Mouse (Mus musculus) cerebellum, adult (tissue): ENCODE results near the gene Ncbp3.
A peak's percentile ranks its signal among the peaks of the same experiment; 100 is the strongest.

Source experiments
- ATAC-seq: cut with Nextera tagmentation; 2 replicates; pipeline ENCODE4 v1.9.2; 2017; ENCODE audit warnings: mild to moderate bottlenecking, moderate library complexity, mixed read lengths; ENCODE audit not compliant: insufficient number of reproducible peaks, low FRiP score, low TSS enrichment

Gene Ncbp3

DNA sequence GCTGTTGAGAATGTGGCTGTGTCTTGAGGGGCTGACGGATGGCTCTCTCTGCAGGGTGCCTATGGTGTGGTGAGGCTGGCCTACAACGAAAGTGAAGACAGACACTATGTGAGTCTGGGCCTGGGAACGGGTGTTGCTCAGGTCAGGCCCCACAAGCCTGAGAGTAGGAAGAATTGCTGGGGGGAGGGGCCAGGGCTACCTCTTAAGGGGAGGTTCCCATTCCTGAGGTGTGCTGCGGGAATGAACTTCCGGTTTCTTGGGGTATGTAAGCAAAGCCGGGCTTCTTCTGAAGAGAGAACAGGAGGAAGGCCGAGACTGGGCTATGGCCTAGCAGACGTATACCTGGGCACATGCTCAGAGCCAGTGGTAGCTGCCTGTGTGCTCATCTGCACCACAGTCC lies 20.6 kb upstream of the Ncbp3 start:
- no peak for ATAC-seq

- peak; percentile 95 for ATAC-seq
Measured at GRCm38 (mm10) chr11:73030821-73031498, 16.6 kb upstream of the Ncbp3 start.

DNA sequence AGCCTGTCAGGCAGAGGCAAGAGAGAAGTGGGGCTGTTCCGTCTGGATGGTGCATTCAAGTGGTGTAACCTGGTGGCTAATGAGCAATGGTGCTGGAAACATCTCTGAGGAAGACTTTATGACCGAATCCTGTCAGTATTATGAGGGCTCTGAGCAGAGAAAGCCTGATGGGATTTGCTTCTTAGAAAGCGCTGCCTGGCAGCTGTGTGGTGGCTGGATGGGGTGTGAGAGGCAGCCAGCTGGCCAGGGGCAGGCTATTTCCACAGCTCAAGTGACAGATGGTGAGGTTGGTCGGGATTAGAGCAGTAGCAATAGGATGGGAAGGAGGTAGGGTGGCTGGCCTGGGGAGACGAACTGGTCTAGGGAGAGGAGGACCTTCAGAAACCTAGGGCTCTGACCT lies 16.0 kb upstream of the Ncbp3 start:
- no peak for ATAC-seq

GRCm38 (mm10) chr11:73036077-73036476 lies 11.5 kb upstream of the Ncbp3 start:
- ATAC-seq, result no peak

DNA sequence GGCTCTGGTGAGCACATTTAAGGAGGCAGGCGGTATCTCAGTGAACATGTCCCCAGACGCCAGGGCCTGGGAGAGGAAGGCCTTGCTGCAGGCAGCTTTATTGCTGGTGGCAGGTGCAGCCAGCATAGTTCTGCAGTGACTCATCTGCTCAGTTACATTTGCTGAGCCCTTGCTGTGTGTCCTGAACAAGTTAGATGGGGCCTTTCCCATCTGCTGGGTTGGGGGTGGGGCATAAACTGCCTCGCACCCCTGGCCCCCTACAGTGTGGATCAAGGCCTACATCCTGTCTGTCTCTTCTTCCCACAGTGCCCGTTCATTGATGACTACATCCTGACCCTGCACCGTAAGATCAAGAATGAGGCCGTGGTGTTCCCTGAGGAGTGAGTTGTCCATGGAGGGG lies 10.7 kb upstream of the Ncbp3 start:
- ATAC-seq, result no peak

DNA sequence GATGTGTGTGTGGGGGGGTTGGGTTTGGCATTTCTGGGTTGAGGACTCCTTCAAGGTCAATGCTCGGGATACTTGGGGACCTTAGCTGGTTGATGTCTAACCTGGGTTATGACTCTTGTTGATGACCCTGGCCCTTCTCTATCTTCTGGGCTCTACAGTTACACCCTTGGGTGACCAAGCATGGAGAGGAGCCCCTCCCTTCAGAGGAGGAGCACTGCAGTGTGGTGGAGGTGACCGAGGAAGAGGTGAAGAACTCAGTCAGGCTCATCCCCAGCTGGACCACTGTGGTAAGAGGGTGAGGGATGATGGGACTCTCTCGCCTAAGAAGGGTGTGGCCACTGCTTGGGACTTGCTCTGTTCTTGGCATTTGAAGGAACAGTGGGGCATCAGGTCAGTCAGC lies 9.9 kb upstream of the Ncbp3 start:
- ATAC-seq, result no peak

DNA sequence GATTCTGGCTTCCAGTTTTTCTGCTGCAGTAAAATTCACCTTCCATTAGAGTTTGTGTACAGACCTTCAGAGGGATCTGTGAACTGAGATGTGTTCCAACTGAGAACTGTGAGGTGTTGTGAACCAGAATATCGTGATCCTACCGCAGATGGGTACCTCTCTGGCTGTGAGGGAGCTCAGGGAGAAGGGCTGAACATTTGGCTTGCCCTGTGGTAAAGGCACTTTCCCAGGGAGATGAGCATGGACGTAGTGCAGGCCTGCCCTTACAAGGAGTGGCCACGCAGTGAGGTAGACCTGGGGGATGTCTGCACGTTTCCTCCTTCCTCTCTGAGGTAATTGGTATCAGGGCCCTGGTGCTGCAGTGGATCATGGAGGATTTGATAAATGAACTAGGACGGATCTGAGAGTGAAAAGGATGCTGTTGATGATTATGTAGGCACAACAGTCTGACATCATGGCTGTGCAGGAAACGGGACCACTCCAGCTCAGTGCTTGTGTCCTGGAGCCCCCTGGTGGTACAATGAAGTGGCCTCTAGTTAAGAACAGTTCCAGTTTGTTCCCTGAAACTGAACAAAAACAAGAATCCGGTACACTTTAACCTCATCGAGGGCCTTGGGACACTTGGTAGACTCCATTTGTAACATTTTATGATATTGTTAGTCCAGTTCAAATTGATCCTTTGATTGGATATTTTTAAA lies 8.3 kb upstream of the Ncbp3 start:
- no peak for ATAC-seq

DNA sequence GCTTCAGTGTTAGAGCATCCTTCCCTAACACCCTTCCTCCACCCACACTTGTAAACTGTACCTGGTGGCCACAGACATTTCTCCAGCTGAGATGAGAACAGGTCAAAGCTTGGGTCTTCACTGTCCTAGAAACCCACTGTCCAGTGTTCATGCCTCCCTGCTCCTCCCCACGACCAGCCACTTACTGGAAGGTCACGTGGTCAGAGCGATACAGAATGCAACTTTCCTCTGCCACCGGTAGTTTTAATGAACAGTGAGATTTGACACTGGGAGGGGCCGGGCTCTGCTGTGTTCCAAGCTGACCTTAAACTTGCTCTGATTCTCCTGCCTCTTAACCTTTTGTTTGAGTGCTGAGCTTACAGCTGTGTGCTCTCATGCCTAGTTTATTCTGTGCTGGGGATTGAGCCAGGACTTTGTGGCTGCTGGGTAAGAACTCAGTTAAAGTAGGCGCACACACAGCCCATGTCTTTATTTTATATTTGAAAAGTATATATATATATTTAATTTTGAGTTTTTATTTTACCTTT lies 3.3 kb upstream of the Ncbp3 start:
- ATAC-seq, result no peak

- no peak for ATAC-seq
Measured at GRCm38 (mm10) chr11:73044789-73045188, 2.8 kb upstream of the Ncbp3 start.

DNA sequence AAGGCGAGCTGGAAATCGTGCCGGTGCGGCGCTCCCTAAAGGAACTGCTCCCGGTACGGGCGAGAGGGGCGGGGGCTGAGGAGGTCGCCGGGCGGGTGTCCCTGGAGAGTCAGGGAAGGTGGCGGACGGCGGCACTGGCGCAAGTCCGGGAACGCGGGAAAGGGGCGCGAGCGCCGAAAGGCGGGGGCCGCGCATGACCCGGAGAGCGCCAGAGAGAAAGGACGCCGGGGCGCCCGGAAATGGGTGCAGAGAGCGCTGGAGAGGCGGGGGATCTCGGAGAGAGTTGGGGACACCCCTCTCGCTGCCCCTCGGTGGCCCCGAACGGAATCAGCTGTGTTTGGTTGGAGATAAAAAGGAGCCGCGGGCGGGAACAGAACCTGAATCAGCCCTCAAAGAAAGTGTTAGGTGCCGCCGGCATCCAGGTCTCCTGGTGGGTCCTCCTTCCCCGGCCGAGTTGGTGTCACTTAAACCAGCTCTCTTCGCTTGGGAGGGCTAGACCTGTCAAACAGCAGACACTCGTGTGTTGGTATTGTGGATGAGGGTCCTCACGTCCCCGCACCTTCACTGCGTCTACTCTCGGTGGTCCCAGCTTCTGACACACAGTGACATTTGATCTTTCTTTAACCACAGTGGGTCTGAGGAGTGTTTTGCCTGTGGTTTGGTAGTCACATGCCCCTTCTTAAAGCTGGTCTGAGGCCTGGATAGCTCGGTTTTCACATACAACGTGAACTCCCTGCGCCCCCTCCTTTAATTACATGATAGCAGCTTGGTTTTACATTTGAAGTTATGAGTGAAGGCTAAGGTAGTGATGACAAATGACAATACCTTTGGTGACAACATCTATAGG lies 670 bp downstream of the Ncbp3 start:
- peak; percentile 6; the same call in 1 of the 2 replicates for ATAC-seq

DNA sequence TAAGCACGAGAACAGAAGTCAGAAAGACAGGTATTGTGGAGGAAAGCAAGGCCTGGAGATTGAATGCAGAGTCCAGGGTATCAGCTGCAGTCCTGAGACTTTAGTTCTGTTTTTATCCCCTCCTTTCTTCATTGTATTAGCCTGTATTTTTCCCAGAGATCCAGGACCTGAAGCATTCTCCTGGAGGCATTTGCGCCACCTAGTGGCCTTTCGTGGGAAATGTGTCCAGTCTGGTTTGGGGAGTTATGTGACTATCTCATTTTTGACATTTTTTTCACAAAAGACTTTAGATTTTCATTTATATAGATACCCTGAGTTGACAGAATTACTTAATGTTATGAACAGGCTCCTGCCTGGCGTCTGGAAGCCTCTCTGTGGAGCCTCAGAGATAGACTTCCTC lies 1.8 kb downstream of the Ncbp3 start:
- no peak for ATAC-seq

- ATAC-seq, result no peak
Measured at GRCm38 (mm10) chr11:73052795-73053194, 5.2 kb downstream of the Ncbp3 start.

GRCm38 (mm10) chr11:73057701-73058100 lies 10.1 kb downstream of the Ncbp3 start:
- ATAC-seq, result no peak

- no peak for ATAC-seq
Measured at GRCm38 (mm10) chr11:73059630-73060029, 12.0 kb downstream of the Ncbp3 start.

DNA sequence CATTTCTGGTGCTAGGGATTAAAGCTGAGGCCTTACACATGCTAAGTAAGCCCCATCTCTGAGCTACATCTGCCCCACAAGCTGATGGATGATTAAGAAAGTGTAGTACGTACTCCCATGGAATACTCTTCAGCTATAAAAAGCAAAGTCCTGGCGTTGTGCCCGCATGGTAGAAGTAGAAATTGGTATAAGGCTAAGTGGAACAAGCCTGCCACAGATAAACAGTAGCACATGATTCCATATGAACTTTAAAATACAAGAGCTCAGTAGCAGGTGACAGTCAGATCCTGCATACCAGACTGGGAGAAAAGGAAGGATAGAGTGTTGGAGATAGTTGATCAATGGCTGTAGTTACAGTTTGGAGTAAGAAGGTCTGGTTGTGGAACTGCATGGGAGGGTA lies 13.8 kb downstream of the Ncbp3 start:
- no peak for ATAC-seq

DNA sequence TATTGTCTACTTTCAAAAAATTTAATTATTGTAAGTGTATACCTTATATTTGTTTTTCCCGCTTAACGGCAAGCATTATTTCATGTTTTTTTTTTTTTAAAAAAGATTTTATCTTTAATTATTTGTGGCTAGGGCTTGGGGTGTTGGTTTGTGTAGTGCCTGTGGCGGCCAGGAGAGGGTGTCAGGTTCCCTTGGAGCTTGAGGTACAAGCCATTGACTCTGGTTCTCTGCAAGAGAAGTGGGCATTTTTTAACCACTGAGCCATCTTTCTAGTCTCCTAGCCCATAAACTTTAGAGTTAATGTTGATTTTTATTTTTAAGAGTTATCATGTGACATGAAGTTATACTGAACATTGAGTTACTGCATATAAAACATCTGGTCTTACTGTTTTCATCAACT lies 24.3 kb downstream of the Ncbp3 start:
- ATAC-seq, result no peak

- ATAC-seq, result no peak
Measured at GRCm38 (mm10) chr11:73076295-73076694, 28.7 kb downstream of the Ncbp3 start.

DNA sequence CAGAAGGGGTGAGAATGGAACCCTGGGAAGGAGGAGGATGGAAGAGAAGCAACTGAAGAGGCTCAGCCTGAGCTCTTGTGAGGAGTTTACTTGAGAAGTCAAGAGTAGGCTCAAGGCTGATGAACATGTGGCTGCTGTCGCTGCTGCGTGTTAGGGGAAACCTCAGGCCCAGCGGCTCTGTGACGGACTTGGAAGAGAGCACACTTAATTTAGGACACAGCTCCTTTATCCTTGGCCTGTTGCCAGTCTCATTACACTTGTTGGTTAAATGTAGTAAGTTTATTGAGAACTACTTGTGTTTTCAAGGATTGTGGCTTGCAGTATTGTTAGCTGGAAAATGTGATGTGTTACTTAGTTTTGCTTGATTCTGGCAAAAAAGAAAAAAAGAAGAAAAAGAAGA lies 29.1 kb downstream of the Ncbp3 start:
- ATAC-seq, result no peak

DNA sequence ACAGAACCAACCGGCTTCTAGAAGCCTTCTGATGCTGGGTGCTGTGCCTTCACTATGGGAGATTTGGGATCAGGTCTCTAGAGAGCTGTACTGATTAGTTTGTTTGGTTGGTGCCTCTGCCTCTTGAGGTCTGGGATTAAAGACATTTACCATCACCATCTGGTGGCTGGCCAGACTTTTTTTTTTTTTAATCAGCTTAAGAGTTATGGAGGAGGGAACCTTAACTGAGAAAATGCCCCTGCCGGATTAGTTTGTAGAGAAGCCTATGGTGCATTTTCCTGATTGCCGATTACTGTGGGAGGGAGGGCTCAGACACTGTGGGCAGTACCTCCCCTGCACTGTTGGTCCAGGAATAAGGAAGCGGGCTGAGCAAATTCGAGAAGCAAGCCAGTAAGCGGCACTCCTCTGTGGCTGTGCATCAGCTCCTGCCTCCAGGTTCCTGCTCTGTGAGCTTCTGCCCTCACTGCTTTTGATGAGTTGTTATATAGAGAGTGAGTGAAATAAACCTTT lies 29.7 kb downstream of the Ncbp3 start:
- no peak for ATAC-seq

- no peak for ATAC-seq
Measured at GRCm38 (mm10) chr11:73078615-73079014, 31.0 kb downstream of the Ncbp3 start.

DNA sequence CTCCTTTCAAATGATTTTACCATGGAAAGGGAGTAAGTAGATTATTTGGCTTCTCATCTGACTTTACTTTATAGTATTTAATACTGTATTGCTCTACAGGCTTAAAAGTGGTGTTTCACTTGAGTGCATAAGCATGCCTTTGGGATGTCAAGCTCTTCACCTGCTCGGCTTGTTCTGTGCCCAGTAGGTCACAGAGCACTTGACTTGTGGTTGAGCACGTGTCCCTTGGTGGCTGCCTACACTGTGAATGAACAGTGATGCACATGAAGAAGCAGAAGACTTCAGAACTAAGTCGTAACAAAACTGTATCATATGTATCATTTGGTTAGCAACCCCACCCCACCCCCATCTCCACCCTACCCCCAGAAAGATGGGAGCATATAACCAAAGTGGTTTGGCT lies 32.7 kb downstream of the Ncbp3 start:
- no peak for ATAC-seq
